Mouse (Mus musculus) A20 (cell line): Measurements from ENCODE around the gene Lbr.
"Not testable (repeated sequence)": the region's sequence is repeated elsewhere in the genome, so short reads cannot be mapped to it uniquely, and the experiment has no call there.

Experiments
- DNase-seq: peaks from one replicate; pipeline ENCODE4 v3.0.0-alpha.2; 2011; ENCODE audit warnings: low read depth, low spot score

Gene Lbr

DNA sequence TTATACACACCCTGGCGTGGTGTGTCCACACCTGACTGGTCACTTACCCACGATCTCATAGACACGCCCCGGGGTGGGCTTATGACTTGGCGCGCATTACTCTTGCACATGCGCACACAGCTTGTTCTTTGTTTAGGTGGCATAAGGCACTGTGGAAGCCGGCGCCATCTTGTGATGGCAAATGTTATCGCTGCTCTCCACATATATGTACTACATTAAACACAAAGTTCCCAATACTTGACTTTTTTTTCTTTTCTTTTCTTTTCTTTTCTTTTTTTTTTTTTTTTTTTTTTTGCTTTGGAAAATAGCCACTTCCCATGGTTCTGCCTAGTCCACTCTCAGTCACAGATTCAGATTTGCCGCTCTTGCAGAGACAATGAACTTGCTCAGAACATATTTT, 60.2 kb downstream of the Lbr start:
- DNase-seq: not testable (repeated sequence)

DNA sequence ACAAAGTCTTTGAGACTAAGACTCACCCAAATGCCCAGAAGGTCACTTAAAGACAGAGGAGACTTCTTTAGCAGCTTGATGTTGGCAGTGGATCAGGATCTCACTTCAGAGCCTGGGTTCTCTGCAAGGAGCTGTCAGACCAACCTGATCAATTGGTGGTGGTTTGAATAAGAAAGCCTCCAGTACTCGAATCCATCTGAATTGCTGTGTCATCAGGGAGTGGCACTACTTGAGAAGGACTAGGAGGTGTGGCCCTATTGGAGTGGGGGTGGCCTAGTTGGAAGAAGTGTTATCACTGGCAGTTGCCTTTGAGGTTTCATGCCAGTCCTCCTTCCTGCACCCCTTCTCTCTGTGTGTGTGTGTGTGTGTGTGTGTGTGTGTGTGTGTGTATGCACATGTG, 66.3 kb downstream of the Lbr start:
- DNase-seq: no peak

DNA sequence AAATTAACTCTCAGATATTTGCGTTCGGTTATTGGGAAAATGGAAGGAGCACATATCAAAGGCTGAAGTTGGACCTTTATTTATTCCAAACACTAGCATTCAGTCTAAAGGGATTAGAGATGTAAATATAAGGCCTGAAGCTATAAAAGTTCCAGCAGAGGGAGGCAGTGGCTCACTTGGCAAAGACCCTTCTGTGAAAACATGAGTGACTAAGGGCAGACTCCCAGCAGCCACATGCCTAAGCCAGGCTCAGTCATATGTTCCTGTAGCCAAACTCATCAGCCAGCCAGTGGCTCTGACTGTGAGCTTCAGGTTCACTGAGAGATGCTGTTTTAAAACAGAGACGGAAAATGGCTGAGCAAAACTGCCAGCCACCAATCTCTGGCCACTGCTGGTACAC, 71.0 kb downstream of the Lbr start:
- DNase-seq: no peak

DNA sequence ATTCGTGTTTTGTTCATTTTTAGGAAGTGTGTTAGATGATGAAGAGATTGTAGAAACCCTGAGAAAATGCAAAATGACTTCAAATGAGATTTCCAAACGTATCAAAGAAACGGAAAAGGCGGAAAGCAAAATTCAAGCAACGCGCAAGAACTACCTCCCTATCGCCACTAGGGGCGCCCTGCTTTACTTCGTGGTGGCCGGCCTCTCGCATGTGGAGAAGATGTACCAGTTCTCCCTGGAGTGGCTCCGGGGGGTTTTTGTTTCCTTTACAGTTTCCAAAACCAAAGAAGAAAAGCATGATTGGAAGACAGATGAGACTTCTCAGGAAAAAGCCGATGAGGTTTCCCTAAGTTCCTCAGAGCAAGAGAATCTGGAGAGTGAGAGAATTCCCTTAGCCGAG, 73.5 kb downstream of the Lbr start:
- DNase-seq: peak; percentile 17
